Mouse (Mus musculus) testis, adult 2 months (tissue): Measurements from ENCODE around the gene Lrfn2. TPM values are rescaled to one million over a fixed set of nuclear protein-coding genes. Genes with fewer than 3 reads are reported as not detected.
A peak's percentile ranks its signal among the peaks of the same experiment; 100 is the strongest.

Experiments
- H3K27ac ChIP-seq: fragments of 200-500 bp; 2 replicates; pipeline ENCODE4 v1.5.1; 2012; ENCODE audit warnings: low read depth, low read length; ENCODE audit not compliant: control insufficient read depth, insufficient read depth
- H3K27me3 ChIP-seq: fragments of 200-500 bp; 2 replicates; pipeline ENCODE4 v1.6.1; 2012; ENCODE audit warnings: mild to moderate bottlenecking, low read length, moderate library complexity; ENCODE audit not compliant: control insufficient read depth, insufficient read depth
- H3K36me3 ChIP-seq: fragments of 200-500 bp; 2 replicates; pipeline ENCODE4 v1.6.1; 2012; ENCODE audit warnings: mild to moderate bottlenecking, low read length; ENCODE audit not compliant: control insufficient read depth, insufficient read depth
- H3K4me1 ChIP-seq: fragments of 200-500 bp; 2 replicates; pipeline ENCODE4 v1.6.1; 2012; ENCODE audit warnings: low read length; ENCODE audit not compliant: control insufficient read depth, insufficient read depth
- H3K4me3 ChIP-seq: fragments of 200-500 bp; 2 replicates; pipeline ENCODE4 v1.5.1; 2012; ENCODE audit warnings: low read depth, mild to moderate bottlenecking, low read length, moderate library complexity, mixed read lengths; ENCODE audit not compliant: control insufficient read depth
- CTCF ChIP-seq: fragments of 200-500 bp; IDR thresholded peaks from 2 replicates; pipeline ENCODE4 v1.5.1; 2012; ENCODE audit warnings: low read depth, mild to moderate bottlenecking, inconsistent platforms, low read length, moderate library complexity; ENCODE audit not compliant: control insufficient read depth, insufficient read depth, insufficient replicate concordance
- POLR2A ChIP-seq: fragments of 200-500 bp; IDR thresholded peaks from 2 replicates; pipeline ENCODE4 v1.6.1; 2012; ENCODE audit warnings: low read depth, mild to moderate bottlenecking, inconsistent platforms, low read length, moderate library complexity; ENCODE audit not compliant: control insufficient read depth
- polyA plus RNA-seq: library from polyadenylated mRNA; depleted of rRNA; stranded (reverse); fragments of >200 nt; gene quantifications from 2 replicates; pipeline ENCODE4 v1.2.3, GENCODE M21; 2012

Gene Lrfn2
- polyA plus RNA-seq, 1 experiment = 0.04 TPM

GRCm38 (mm10) chr17:48946765-48947164 is 14.6 kb downstream of the Lrfn2 start:
- no peaks in the 10 kb centered on the region for H3K4me1 ChIP-seq
- no peak for TF ChIP-seq POLR2A
- no peak for TF ChIP-seq CTCF
- no peak overlapping the region for H3K4me3 ChIP-seq
- no peak overlapping the region for H3K27ac ChIP-seq
- no peaks in the 10 kb centered on the region for H3K27me3 ChIP-seq
- H3K36me3 ChIP-seq = no peaks in the 10 kb centered on the region

GRCm38 (mm10) chr17:48951250-48951649 is 19.1 kb downstream of the Lrfn2 start:
- no peak for TF ChIP-seq POLR2A
- TF ChIP-seq CTCF = no peak
- Histone ChIP-seq H3K27me3 (no peaks in the 10 kb centered on the region), H3K36me3 (no peaks in the 10 kb centered on the region), H3K4me3 (no peak overlapping the region), H3K27ac (no peak overlapping the region), H3K4me1 (no peaks in the 10 kb centered on the region)

- Histone ChIP-seq H3K36me3 (no peaks in the 10 kb centered on the region), H3K27ac (no peak overlapping the region), H3K4me1 (peaks cover 4% of the 10 kb centered on the region; the same call in 1 of the 2 replicates), H3K27me3 (no peaks in the 10 kb centered on the region), H3K4me3 (no peak overlapping the region)
- TF ChIP-seq CTCF (no peak), POLR2A (no peak)
Observed at GRCm38 (mm10) chr17:48956033-48956631, 24.0 kb downstream of the Lrfn2 start.

- Histone ChIP-seq H3K4me3 (no peak overlapping the region), H3K27ac (no peak overlapping the region), H3K27me3 (no peaks in the 10 kb centered on the region), H3K36me3 (no peaks in the 10 kb centered on the region), H3K4me1 (peaks cover 6% of the 10 kb centered on the region; the same call in 1 of the 2 replicates)
- TF ChIP-seq POLR2A (no peak), CTCF (no peak)
Observed at GRCm38 (mm10) chr17:48960161-48960698, 28.1 kb downstream of the Lrfn2 start.

GRCm38 (mm10) chr17:48962646-48963045 is 30.5 kb downstream of the Lrfn2 start:
- H3K27ac ChIP-seq = no peak overlapping the region
- H3K4me3 ChIP-seq = no peak overlapping the region
- H3K27me3 ChIP-seq = no peaks in the 10 kb centered on the region
- no peaks in the 10 kb centered on the region for H3K36me3 ChIP-seq
- no peak for TF ChIP-seq CTCF
- no peak for TF ChIP-seq POLR2A
- peaks cover 6% of the 10 kb centered on the region; the same call in 1 of the 2 replicates for H3K4me1 ChIP-seq

GRCm38 (mm10) chr17:48963740-48964139 is 31.6 kb downstream of the Lrfn2 start:
- Histone ChIP-seq H3K4me1 (peaks cover 6% of the 10 kb centered on the region; the same call in 1 of the 2 replicates), H3K4me3 (peak overlapping the region; percentile 64), H3K27ac (no peak overlapping the region), H3K27me3 (no peaks in the 10 kb centered on the region), H3K36me3 (no peaks in the 10 kb centered on the region)
- TF ChIP-seq POLR2A (no peak), CTCF (no peak)

GRCm38 (mm10) chr17:48968304-48968703 is 36.1 kb downstream of the Lrfn2 start:
- no peak for TF ChIP-seq CTCF
- no peak for TF ChIP-seq POLR2A
- Histone ChIP-seq H3K27ac (no peak overlapping the region), H3K4me1 (peaks cover 2% of the 10 kb centered on the region; the same call in 1 of the 2 replicates), H3K36me3 (no peaks in the 10 kb centered on the region), H3K4me3 (no peak overlapping the region), H3K27me3 (no peaks in the 10 kb centered on the region)
